Mouse (Mus musculus) urinary bladder, postnatal 36 days (tissue): ENCODE measurements around the gene Bbs12.
A peak's percentile ranks its signal among the peaks of the same experiment; 100 is the strongest.

Experiments used
- DNase-seq, 2 experiments: peaks; one replicate each; pipeline ENCODE4 v3.0.0; 2022; ENCODE audit warnings: low spot score in 2 of 2, mixed read lengths in 1 of 2

Gene Bbs12

DNA sequence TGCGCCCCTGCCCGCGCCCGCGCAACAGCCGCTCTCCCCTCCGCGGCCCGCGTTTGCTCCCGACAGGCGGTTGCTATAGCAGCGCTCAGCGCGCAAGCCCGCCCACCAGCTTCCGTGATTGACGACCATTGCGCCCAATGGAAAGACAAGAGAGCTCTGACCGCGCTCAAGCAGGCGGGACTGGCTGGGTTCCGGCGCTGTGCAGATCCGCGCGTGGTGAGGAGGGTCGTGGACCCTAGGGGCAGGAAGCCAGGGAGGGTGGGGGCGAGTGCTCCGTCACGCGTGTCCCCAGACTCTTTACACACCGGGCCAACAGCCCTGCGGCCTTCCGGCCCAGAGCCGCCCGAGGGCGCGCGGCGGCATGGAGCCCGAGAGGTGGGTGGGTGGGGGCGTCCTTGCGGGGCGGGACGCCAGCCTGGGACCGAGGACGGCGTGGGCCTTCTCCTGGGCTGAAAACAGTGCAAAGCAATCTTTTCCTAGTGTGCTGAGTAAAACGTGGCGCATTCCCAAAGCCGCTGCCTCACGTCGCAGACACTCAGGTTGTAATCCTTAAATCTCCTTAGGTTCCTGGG is at the start of gene Bbs12, which contains the start of gene Cetn4:
Gene Bbs12 (plus strand): TSS at position 185 of the 572 bp plus-strand sequence.
Gene Cetn4 (minus strand): TSS at position 339 of the 572 bp plus-strand sequence.
- peak; percentile 94 for DNase-seq

DNA sequence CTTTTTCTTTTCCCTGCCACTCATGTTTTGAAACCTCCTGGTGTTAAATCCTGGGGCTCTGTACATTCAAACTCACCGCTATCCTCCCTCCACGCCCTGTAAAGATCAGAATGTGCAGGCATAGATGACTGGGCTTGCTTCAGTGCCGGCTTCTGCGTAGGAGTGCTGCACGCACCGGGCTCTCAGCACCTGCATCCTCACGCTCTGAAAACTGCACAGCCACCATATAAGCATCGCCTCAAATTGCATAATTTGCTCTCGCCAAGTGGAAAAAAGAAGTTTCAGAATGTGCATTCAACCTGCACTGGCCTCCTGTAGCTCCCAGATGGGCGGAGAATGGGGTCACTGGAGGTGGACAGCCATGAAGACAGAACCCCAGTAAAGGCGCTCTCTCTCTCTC is 44.0 kb upstream of the Bbs12 start:
- no peak for DNase-seq

DNA sequence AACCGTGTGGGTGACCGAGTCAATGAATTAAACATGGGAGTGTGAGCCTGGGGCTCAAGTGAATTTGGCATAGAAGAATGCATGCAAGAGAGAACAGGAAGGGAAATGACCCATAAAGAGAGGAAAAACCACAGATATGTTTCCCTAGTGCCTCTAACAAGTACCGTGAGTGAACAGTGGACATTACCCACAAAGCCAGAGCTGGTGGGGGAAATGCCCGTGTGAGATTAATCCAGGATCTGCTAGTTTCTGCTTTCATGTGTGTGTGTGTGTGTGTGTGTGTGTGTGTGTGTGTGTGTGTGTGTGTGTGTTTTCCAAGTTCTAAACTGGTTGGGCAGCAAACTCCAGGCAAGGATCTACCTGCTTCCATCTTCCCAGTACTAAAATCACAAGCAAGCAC is 42.4 kb upstream of the Bbs12 start:
- no peak for DNase-seq

DNA sequence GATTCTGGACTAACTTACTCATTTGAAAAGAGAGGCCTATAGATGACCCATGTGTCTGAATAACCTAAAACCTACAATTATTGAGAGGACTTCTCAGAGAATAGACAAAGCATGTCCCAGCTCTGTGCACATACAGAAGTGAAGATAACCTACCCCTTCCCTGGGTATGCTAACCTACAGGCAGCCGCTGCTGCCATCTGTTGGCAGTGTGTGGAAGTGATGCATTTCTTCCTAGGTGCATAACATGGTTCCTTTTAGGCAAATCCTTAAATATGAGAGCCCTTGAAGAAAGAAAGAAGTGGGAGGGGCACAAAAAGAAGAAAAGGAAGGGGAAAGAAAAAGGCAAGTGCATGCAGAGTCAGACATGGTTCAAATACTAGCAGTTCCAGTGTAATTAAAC is 41.1 kb upstream of the Bbs12 start:
- peak; percentile 20 to 37 for DNase-seq

DNA sequence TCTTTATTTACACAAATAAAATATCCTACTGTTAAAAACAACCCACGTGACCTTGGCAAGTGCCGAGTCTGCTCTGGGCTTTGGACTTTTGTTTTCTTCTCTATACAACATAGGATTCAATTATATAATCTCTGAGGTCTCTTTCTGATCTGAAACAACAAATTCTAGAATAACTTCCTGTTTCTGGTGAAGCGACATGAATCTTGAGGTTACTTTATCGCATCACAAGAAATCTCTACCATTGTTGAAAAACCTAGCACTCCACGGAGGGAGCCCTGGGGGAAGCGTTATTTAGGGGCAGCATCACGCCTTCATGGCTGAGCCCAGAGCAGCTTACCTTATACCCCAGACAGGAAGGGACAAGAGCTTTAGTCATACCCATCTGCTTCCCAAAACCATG is 39.3 kb upstream of the Bbs12 start:
- DNase-seq, result no peak

DNA sequence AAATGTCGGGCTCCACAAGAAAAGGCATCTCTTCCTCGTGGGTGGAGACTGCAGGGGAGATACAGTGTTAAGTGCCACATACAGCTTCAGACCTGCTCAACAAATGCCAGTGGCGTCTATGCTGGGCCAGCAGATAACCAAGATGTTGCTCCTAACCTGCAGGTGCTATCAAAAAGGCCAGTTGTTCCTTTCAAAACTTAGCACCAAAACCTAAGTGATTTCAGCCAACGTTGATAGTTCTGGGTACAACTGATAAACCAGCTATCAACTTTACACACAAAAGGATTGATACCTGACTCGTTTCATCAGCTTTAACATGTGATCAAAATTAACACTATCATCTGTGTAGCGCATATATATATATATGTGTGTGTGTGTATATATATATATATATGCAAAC is 37.7 kb upstream of the Bbs12 start:
- no peak for DNase-seq

DNA sequence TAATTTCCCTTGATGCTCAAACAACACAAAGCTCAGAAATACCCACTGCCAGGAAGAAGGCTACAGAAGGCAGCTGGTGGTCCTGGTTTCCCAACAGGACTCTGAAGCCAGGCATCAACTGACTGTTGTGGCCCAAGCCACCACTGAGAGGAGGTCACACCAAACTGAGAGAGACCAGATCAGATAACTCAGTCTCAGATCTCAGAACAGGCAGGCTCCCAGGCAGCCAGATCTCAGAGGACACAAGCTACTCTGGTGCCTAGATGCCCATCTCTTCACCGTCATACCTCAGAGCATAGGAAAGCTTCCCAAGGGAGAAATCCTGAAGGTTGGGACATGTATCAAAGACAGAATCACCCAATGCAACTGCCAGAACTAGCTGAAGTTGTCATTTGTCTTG is 32.1 kb upstream of the Bbs12 start:
- DNase-seq, result no peak

DNA sequence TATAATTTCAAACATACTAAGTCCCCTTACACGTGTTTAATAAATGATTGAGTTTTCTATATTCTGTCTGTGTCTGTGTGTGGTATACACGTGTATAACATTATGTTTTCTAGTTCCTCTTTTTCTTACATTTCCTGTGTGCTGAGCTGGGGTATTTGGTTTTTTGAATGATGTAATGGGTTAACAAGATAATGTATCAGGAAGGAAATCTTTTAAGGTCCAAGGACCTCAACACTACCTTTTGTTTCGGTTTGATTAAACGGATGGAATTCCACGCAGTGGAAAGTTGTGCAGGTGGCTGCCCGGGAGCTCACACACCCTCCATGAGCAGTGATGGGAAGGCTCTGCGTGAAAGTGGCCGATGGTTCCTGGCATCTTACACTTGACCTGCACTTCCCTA is 31.5 kb upstream of the Bbs12 start:
- no peak for DNase-seq

DNA sequence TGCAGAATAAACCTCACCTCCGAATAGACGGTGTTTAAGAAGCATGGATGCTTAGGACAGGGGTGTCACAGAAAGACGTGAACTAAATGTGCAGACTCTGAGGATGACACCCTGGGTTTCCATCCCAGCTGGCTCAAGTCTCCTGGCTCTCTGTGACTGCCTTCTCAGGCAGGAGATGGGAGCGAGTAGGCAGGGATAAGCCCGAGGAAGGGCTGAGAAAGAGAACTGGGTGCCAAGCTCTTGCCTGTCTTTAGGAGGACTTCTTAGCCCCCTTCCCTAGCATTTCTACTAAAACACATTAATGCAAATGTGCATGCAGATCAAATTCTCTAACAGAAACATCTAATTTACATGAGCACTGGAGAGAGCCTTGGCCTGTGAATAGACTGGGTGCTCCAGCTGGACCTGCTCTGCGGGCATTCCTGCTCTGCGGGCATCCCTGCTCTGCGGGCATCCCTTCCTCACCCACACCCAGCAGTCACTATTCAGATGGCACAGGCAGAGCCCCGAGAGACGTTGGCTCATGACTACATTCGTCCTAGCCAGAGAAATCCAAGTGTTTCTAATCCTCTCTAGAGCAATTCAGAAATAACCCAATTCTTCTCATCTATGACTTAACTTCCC is 29.9 kb upstream of the Bbs12 start:
- DNase-seq, result no peak

DNA sequence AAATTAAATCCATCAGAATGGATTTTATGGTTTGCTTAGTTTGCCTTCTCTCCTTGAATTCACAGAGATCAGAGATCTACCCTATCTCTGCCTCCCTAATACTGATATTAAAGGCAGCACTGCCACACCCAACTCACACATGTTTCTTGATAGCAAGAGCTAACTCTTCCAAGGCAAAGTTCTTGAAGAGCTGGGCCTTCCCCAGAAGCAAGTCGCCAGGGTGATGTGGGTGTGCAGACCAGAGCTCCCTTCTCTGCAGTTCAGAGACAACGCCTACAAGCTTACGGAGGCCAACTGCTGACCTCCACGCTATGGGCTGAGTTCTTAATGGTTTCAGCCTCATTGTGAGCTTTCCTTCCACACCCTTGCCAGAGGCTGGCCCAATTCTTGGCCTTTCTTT is 29.1 kb upstream of the Bbs12 start:
- no peak for DNase-seq

DNA sequence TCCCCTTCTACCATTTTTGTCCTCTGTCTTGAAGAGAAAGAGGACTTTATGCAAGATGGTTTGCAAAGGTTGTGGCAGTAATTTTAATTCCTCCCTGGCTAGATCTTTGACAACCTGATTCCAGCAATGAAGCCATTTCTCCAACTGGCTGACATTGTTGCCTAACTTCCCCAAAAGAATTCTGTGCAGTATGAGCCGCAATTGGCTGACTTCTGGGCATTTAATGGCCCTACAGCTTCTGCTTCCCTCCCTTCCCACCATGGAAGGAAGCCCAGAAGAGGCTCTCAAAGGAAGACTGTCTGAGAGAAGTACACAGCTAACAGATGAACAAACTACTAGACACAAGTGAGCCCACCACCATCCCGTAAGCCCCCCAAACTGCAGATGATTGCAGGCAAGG is 23.1 kb upstream of the Bbs12 start:
- DNase-seq, result no peak

DNA sequence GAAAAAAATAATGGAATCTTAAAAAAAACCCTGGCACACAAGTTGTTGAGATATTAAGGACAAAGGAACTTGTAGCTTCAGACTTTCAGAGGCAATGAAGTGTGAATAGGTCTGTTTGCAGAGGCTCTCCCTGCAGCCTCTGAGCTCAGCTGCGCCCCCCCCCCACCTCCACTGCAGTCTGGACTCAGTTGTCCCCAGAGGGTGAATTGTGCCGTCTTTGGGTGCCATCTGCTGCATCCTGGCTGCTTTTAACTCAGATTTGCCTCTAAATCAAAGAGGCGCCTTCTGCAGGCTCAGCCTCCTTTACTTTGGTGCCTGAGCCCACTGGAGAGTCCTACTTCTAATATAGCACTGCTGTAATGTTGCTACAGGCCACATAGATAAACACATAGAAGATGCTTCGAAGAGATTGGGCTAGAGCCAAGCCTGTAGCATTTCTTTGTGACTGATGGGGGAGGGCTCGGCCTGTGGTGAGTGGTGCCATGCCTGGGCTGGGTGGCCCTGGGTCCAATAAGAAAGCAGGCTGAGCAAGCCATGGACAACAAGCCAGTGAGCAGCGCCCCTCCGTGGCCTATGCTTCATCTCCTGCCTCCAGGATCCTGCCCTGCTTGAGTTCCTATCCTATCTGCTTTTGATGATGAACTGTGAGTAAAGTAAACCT is 21.3 kb upstream of the Bbs12 start:
- DNase-seq, result no peak

DNA sequence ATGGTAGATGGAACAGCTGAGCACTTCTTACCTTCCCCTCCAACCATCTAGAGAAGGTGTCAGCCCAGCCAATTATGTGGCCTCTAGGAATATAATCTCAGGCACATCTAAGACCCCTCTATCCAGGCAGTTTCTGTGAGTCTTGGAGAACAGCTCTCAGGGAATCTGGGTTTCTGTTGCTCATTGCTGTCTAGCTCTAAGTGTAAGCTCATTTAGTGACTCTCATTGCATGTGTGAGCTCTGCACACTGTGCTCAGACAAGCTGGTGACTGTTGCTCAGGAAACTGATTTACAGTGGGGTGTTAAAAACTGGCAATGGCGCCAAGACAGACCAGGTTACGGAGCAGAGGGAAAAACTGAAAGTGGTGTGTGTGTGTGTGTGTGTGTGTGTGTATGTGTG is 20.4 kb upstream of the Bbs12 start:
- DNase-seq, result no peak

DNA sequence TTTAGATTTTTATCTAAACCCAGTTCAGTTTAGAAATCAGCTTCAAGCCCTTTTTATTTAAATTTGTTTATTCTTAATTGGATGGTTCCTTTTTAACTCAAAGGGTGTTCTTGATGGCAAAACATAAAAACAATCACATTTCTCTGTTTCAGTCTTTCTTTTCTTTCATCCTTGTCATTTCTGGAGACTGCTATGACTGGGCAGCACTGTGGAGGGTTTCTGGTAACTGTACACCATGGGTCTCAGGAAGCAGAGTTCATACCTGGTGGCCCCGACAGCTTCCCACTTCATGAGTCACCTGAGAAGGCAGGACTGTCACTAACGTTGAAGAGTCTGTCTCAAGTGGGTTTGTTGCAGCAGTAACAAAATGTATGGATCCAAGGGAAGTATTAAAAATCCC is 19.7 kb upstream of the Bbs12 start:
- DNase-seq, result no peak

DNA sequence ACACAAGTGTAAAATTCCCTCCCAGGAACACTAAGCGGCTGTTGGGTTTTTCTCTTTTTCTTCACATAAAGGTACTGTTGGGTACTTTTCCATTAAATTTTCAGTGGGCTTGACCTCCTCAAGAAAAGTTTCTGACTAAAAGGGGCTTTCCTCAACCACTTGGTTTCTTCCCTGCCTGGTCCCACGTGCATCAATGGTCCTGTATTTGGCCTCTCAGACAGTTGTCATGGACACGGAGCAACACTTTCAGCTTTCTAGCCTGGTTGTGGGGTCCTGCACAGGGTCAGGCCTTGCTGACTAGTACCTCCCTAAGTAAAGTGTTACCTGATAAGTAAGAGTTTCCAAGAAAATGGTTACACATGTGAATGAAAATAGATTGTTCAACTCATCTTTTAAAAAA is 12.9 kb upstream of the Bbs12 start:
- no peak for DNase-seq

DNA sequence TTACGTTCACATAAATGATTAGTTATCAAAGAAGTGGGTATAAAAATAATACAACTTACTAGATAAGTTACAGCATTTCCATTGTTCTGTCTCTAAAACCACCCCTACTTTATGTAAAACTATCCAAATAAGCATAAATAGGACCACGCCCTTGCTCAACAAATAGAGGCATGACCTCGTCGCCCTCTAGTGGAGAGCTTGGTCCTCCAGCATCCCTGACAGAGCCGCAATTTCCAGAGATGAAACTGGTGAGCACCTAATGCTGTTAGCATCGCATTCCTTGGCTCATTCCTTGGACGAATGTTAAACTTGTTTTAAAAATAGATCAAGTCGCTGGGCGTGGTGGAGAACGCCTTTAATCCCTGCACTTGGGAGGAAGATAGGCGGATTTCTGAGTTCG is 9.7 kb upstream of the Bbs12 start:
- peak; percentile 13 to 36 for DNase-seq

DNA sequence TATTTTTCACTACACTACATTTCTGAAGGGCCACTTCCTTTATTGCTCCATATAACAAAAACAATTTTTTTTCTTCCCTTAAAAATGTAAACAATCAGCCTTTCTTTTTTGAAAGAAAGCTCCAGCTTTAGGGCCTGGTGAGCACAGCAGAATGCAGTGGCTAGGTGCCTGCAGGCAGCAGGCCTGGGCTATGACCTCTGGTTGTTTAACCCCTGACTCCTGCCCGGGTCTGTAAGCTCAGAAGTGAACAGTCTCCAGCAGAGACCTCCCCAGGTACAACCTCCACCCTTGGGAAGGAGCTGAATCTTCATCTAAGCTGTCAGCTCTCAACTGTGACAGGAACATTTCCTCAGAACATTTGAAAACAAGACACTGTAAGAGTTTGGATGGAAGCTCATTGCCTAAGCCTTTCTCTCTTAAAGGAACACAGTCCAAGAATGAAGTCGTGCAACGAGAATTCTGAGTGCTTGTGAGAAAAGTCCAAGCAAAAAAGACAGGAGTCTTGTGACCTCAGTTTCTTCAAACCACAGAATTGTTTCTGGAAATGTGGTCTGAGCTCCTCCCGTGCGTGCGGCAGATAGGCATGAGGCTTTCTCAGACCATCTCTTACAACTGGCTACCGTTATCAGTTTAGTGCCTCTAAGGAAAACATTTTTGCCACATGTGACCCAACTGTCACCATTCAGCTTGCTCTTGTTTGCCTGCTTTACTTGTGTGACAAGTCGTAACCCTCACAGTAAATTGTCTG is 8.8 kb upstream of the Bbs12 start:
- DNase-seq, result no peak

DNA sequence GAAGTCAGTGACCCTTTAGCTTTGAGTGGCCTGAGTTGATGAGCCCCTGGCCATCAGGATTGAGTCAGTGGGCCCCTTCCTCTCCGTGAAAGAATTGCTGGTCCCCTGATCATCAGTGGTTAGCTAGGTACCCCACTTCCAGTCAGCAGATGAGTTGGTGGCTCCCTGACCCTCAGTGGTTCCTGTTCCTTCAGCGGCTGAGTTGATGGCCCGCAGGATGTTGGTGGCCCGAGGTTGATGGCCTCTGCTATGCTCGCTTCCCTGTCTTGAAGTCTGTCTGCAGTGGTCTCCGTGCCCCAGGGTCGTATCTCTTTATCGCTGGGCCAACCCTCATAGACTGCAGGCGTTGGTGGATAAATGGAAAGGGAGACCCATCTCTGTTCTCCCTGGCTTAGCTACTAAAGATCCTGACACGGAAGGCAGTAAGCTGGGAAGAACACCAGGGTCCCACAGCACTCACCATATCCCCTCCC is 421 bp upstream of the Bbs12 start:
- DNase-seq, result no peak

DNA sequence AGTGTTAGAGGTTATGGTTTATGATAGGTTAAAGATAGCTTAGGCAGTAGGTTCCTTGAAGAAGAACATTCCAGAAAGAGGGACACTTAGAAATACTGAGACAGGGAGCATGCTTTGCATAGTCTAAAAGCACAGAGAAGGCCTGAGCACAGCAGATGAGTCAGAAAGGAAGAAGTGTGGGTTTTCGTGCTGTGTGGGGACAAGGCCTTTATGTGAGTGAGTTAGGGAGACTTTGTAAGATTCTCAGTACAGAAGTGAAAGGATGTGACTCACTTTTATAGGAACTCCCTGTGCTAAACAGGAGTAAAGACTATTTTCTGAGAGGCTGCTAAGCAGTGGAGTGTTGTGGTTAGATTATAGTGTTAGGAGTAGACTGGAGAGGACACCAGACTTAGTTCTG is 1.0 kb downstream of the Bbs12 start:
- DNase-seq, result no peak

DNA sequence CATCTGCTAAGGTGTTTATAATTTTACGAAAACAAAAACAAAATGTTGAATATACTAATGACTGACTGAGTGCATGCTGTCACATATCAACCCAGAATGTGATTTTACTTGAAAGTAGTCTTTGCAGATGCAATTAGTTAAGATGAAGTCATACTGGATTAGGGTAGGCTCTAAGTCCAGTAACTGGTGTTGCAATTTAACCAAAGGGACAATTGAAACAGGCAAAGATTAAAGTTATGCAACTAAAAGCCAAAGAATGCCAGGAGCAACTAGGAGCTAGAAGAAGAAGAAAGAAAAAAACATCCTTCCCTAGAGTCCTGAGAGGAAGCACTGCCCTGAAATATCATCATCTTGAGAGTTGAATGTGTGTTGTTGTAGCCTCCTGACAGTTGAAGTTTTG is 3.9 kb downstream of the Bbs12 start:
- DNase-seq, result no peak

DNA sequence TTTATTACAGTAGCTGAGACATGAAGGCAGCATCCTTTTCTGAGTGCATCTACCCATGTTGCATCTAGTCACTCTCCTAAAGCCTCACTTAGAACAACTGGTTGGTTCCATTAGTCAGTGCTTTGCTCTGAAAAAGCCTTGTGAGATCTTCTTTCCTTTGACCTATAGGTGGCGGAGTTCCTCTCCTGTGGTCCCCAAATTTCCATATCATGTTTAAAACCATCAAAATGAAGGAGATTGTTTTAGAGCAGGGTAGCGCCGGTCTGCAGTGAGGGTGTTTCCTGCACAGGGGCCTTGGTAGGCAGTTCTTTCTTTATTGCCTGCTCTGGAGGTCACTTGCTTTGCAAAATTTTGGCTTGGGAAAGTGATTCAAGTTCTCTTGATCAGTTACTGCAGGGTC is 12.0 kb downstream of the Bbs12 start:
- DNase-seq, result no peak

DNA sequence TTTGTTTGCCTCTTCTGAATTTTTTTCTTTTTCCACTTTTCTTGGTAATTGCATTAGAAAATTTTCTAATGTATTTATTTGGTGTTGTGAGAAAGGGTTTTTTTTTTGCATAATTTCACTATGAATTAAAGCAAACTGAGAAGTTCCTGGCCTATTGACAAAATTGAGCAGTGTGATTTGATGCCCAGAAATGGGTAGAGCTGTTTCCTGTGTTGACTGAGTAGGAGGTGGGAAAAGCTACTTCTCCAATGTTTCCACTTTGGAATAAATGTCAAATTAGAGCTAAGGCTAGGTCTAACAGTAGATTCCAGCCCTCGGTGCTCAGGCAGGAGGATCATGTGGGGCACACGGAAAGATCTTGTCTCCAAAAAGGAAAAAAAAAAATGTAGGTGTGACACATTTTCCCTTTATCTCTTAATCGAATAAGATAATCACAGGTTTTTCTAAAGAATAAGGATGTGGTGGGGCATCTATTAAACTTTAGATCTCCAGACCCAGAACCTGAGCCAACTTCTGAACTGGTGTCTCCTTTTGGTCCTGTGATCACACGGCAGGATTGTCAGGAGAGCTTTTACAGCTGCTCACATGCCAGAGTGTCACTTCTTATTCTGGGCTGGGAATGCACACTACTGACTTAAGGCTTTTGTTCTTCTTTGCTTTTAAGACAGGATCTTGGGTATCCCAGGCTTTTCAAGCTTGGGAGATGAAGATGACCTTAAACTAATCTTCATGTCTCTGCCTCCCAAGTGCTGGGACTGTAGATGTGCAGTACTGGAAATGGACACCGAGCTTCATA is 13.2 kb downstream of the Bbs12 start:
- DNase-seq, result no peak
